Mouse (Mus musculus) hindbrain, embryonic 14.5 days (tissue): ENCODE data around the gene Cd151. TPM values are rescaled to one million over a fixed set of nuclear protein-coding genes. Genes with fewer than 3 reads are reported as not detected.

Experiments
- ATAC-seq: fragments of 200-750 bp; cut with Nextera tagmentation; 2 replicates; pipeline ENCODE4 v1.8.0; 2017; ENCODE audit warnings: moderate number of reproducible peaks, mild to moderate bottlenecking, moderate TSS enrichment, moderate library complexity; ENCODE audit not compliant: low FRiP score
- DNase-seq: peaks from one replicate; pipeline ENCODE4 v3.0.0-alpha.2; 2015; ENCODE audit warnings: low spot score
- H3K27ac ChIP-seq: fragments of 300-500 bp; sonication (generic); 2 replicates; pipeline ENCODE4 v1.5.1; 2014; ENCODE audit warnings: mild to moderate bottlenecking, moderate library complexity
- H3K27me3 ChIP-seq: fragments of 300-500 bp; sonication (generic); 2 replicates; pipeline ENCODE4 v1.6.1; 2014; ENCODE audit warnings: mild to moderate bottlenecking, low read length, mixed read lengths; ENCODE audit not compliant: control insufficient read depth, insufficient read depth
- H3K36me3 ChIP-seq: fragments of 300-500 bp; sonication (generic); replicated peaks from 2 replicates; pipeline ENCODE4 v1.6.1; 2014; ENCODE audit not compliant: control insufficient read depth, insufficient read depth
- H3K4me1 ChIP-seq: fragments of 300-500 bp; sonication (generic); replicated peaks from 2 replicates; pipeline ENCODE4 v1.6.1; 2014; ENCODE audit warnings: antibody characterized with exemption, low read length, mixed read lengths; ENCODE audit not compliant: control insufficient read depth, insufficient read depth
- H3K4me2 ChIP-seq: fragments of 300-500 bp; sonication (generic); replicated peaks from 2 replicates; pipeline ENCODE4 v1.6.1; 2014; ENCODE audit warnings: mild to moderate bottlenecking, moderate library complexity
- H3K4me3 ChIP-seq: fragments of 300-500 bp; sonication (generic); replicated peaks from 2 replicates; pipeline ENCODE4 v1.5.1; 2014; ENCODE audit warnings: mild to moderate bottlenecking, low read length
- H3K9ac ChIP-seq: fragments of 300-500 bp; sonication (generic); 2 replicates; pipeline ENCODE4 v1.6.1; 2014
- H3K9me3 ChIP-seq: fragments of 300-500 bp; sonication (generic); 2 replicates; pipeline ENCODE4 v1.6.1; 2016; ENCODE audit warnings: low read length; ENCODE audit not compliant: control insufficient read depth
- WGBS: fragments of 180-500 bp; shearing (Covaris S2); extraction: QIAGEN DNeasy Blood & Tissue Kit; methylation state at CpG from one replicate; pipeline ENCODE4 v1.1.7; 2014; 5-methylcytosine and 5-hydroxymethylcytosine counted together
- polyA plus RNA-seq: library from polyadenylated mRNA; unstranded; fragments of >200 nt; fragmentation: Nextera tagmentation; extraction: Ambion mirVana; gene quantifications from 2 replicates; pipeline ENCODE4 v1.2.1, GENCODE M21; 2014

Cd151 gene
- polyA plus RNA-seq, 1 experiment from 2014 or later: 50.4 TPM

DNA sequence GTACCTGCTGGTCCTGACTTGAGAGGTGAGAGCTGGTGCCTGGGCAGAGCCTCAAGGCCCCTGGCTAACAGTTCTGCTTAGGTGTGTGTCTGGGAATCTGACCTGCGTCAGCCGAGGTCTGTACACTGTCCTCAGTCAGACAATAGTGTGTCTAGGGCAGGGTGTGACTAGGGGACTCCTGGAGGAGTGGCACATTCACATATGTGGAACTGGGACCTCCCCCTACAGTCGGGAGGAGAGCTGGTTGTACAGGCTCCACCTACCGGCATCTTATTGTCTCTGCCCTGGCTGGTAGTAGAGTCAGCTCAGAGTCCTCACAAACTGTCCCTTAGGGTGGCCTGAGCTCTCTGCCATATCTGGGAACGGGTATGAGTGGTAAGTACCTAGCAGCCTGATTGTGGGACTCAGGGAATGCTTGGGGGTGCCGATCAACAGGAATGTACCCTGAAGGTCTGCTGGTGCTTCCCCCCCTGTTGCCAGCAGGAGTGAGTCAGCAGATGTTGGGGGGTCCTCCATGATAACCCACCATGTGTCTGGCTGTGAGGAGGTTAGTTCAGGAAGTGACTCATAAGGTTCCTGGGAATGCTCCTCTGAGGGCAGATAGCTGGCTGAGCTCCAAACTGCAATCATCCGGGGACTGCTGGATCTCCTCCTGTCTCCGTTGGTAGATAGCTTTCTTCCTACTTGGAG lies 1.5 kb downstream of the Cd151 start:
- H3K36me3 ChIP-seq: peaks cover 31% of the 10 kb centered on the region
- peak overlapping the region; percentile 74 for H3K9ac ChIP-seq
- peak; percentile 69 for DNase-seq
- 16% methylated on average over 8 of the region's 8 CpGs for WGBS
- peaks cover 33% of the 10 kb centered on the region for H3K4me1 ChIP-seq
- H3K4me2 ChIP-seq: peak overlapping the region; percentile 71
- peak; percentile 83 for ATAC-seq
- H3K27ac ChIP-seq: peak overlapping the region; percentile 89
- peaks cover 33% of the 10 kb centered on the region for H3K27me3 ChIP-seq
- no peaks in the 10 kb centered on the region for H3K9me3 ChIP-seq
- peak overlapping the region; percentile 35 for H3K4me3 ChIP-seq

DNA sequence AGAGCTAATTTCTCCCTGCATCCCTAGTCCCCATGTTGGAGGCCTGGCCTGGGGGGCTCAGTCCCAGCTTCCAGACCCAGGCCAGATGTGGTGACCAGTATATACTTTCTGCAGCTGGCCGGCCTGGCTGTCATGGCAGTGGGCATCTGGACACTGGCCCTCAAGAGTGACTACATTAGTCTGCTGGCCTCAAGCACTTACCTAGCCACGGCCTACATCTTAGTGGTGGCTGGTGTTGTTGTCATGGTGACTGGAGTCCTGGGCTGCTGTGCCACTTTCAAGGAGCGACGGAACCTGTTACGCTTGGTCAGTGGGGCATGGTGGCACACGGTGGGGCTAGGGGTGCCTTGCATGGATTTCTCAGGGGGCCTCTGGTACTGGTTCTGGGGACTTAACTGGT lies 2.2 kb downstream of the Cd151 start:
- peak overlapping the region; percentile 35 for H3K4me3 ChIP-seq
- ATAC-seq (no peak), DNase-seq (no peak)
- H3K9me3 ChIP-seq: no peaks in the 10 kb centered on the region
- 68% methylated on average over 6 of the region's 6 CpGs for WGBS
- H3K4me1 ChIP-seq: peaks cover 40% of the 10 kb centered on the region
- peak overlapping the region; percentile 89 for H3K27ac ChIP-seq
- peak overlapping the region; percentile 71 for H3K4me2 ChIP-seq
- peaks cover 26% of the 10 kb centered on the region for H3K27me3 ChIP-seq
- H3K9ac ChIP-seq: peak overlapping the region; percentile 74
- peaks cover 31% of the 10 kb centered on the region for H3K36me3 ChIP-seq

DNA sequence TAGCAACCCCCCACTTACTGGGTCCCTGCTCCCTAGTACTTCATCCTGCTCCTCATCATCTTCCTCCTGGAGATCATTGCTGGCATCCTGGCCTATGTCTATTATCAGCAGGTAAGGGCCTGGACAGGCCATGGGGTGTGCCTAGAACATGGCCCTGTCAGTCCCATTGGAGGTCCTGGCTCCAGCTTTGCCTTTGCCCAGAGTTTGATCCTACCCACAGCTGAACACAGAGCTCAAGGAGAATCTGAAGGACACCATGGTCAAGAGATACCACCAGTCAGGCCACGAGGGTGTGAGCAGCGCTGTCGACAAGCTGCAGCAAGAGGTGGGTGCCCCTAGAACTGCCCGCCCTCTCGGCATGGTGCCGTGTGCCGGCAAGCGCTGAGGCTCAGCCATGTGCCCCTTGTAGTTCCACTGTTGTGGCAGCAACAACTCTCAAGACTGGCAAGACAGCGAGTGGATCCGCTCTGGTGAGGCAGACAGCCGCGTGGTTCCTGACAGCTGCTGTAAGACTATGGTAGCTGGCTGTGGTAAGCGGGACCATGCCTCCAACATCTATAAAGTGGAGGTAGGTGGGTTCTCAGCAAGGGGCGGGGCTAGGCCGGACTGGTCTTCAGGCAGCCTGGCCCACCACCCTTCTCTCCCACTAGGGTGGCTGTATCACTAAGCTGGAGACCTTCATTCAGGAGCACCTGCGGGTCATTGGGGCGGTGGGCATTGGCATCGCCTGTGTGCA lies 2.9 kb downstream of the Cd151 start:
- Histone ChIP-seq H3K36me3 (peaks cover 31% of the 10 kb centered on the region), H3K27me3 (peaks cover 19% of the 10 kb centered on the region), H3K27ac (no peak overlapping the region), H3K4me3 (no peak overlapping the region), H3K4me1 (peaks cover 40% of the 10 kb centered on the region), H3K9ac (peak overlapping the region; percentile 74), H3K4me2 (peak overlapping the region; percentile 71), H3K9me3 (no peaks in the 10 kb centered on the region)
- WGBS: 95% methylated on average over 18 of the region's 18 CpGs
- DNase-seq (no peak), ATAC-seq (no peak)

DNA sequence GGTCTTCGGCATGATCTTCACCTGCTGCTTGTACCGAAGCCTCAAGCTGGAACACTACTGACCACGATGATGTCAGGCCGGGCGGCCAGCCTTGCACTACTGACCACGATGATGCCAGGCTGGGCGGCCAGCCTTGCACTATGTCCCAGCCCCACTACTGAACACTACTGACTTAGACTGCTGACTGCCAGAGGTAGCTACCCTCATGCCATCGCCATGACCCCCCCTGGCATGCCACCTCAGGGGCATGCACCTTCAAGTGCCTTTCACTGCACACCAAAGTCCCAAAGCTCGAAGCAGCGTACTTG lies 3.4 kb downstream of the Cd151 start:
- 94% methylated on average over 10 of the region's 10 CpGs for WGBS
- Histone ChIP-seq H3K27ac (no peak overlapping the region), H3K4me3 (no peak overlapping the region), H3K4me2 (no peak overlapping the region), H3K4me1 (peaks cover 41% of the 10 kb centered on the region), H3K36me3 (peaks cover 31% of the 10 kb centered on the region), H3K9me3 (no peaks in the 10 kb centered on the region), H3K27me3 (peaks cover 14% of the 10 kb centered on the region), H3K9ac (no peak overlapping the region)
- ATAC-seq: no peak
- no peak for DNase-seq

DNA sequence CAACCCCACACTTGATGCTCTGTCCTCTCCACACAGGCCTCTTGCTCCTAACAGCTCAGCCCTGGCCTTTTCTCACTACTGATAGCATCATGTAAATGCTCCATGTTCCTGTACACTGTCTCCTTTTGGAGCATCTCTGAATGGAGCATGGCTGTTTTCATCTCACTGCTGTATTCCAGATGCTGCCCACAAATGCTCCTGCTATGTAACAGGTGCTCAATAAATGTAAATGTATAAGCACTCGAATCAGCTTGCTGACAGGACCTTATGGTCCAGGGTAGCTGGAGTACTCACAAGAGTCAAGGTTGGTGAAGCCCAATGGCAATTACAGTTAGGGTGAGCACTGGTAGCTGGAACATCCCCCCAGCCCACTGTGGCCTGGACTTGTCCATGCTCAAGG lies 4.0 kb downstream of the Cd151 start:
- DNase-seq (no peak), ATAC-seq (no peak)
- Histone ChIP-seq H3K36me3 (peaks cover 31% of the 10 kb centered on the region), H3K4me1 (peaks cover 48% of the 10 kb centered on the region), H3K4me3 (no peak overlapping the region), H3K9me3 (no peaks in the 10 kb centered on the region), H3K4me2 (no peak overlapping the region), H3K9ac (no peak overlapping the region), H3K27ac (no peak overlapping the region), H3K27me3 (peaks cover 14% of the 10 kb centered on the region; the same call in 1 of the 2 replicates)
- 86% methylated on average over 1 of the region's 1 CpGs for WGBS

DNA sequence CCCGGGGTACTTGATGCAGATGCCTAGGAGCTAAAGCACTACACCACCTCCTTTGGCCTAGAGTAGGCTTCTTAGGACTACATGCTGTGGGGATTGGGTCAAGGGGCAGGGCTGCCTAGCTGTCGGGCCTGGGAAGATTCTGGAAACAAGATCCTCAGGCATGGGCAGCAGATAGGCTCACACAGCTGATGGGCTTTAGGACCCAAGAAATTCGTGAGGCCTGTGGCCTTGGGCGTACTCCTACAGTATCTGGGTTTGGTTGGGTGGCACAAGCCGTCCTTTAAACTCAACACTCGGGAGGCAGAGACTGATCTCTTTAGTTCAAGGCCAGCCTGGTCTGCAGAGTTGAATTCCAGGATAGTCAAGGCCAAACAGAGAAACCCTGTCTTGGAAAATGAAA lies 5.0 kb downstream of the Cd151 start:
- peaks cover 31% of the 10 kb centered on the region for H3K36me3 ChIP-seq
- 0 out of 2 replicates have a peak, but pooled peaks cover 7% of the 10 kb centered on the region for H3K27me3 ChIP-seq
- no peak overlapping the region for H3K4me2 ChIP-seq
- H3K27ac ChIP-seq: no peak overlapping the region
- H3K9me3 ChIP-seq: no peaks in the 10 kb centered on the region
- 82% methylated on average over 6 of the region's 6 CpGs for WGBS
- ATAC-seq: no peak
- H3K4me1 ChIP-seq: peaks cover 43% of the 10 kb centered on the region
- DNase-seq: no peak
- H3K9ac ChIP-seq: no peak overlapping the region
- no peak overlapping the region for H3K4me3 ChIP-seq

DNA sequence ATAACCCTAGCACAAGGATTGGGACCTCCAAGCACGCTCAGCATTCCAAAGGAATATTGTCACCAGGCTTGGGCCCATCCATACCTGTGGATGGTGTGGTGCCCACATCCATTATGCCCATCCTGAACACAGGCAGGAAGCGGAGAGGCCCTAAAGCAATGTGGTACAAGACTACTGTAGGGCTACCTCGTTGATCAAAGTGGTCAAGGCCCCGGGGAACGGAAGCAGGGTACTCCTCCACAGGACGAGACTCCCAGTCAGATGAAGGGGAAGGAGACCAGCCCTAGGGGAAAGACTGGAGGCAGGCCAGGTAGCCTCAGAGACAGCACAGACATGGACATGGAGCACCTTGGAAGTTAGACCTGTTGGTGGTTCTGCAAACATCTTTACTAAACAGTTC lies 5.6 kb downstream of the Cd151 start:
- Histone ChIP-seq H3K4me2 (no peak overlapping the region), H3K9me3 (no peaks in the 10 kb centered on the region), H3K9ac (no peak overlapping the region), H3K27ac (no peak overlapping the region), H3K27me3 (0 out of 2 replicates have a peak, but pooled peaks cover 7% of the 10 kb centered on the region), H3K4me3 (no peak overlapping the region), H3K36me3 (peaks cover 31% of the 10 kb centered on the region), H3K4me1 (peaks cover 43% of the 10 kb centered on the region)
- no peak for DNase-seq
- ATAC-seq: no peak
- WGBS: 90% methylated on average over 6 of the region's 6 CpGs

- Histone ChIP-seq H3K9me3 (no peaks in the 10 kb centered on the region), H3K9ac (peak overlapping the region; percentile 94), H3K36me3 (peaks cover 31% of the 10 kb centered on the region), H3K4me2 (peak overlapping the region; percentile 63), H3K27me3 (0 out of 2 replicates have a peak, but pooled peaks cover 7% of the 10 kb centered on the region), H3K4me1 (peaks cover 30% of the 10 kb centered on the region), H3K4me3 (peak overlapping the region; percentile 69), H3K27ac (no peak overlapping the region)
- ATAC-seq (no peak), DNase-seq (no peak)
- 12% methylated on average over 5 of the region's 5 CpGs for WGBS
Measured at GRCm38 (mm10) chr7:141474160-141474559, 7.0 kb downstream of the Cd151 start.

DNA sequence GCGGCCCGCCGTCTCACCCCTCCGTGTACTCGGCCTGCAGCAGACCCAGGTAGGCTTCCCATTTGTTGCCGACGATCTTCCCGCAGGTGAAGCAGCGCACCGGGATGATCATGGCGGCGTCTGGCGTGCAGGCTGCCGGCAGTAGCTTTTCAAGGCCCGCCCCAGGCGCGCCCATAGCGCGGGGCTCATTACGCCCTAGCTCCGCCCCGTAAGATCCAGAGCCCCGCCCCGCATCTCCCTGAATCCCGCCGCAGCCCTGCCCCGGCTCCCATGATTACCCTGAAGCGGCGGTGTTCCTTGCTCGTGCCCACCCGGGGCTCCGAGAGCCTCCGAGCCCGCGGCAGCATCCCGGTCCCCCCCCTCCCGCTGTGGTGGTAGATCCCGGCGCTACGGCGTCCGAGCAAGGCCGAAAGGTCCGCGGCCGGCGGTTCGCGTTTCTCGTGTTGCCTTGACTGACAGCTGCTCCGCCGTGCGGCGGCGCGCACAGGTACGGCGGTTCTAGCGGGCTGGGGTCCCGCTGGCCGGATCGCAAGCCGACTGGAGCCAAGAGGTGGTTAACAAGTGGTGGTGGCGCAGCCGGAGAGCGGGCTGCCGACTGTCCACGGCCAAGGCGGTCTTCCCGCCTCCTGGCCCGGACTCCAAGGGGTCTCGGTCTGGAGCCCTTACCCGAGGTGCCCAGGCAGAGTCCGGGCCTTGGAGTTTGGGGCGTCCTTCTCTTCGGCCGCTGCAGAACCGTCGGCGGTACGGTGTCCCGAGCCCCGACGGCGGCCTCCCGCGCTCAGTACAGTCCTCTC lies 8.0 kb downstream of the Cd151 start, which contains the start of the genes Polr2l and Tspan4:
Polr2l (minus strand) TSS at position 122 of the 794 bp plus-strand sequence.
Tspan4 (plus strand) TSS at position 230 of the 794 bp plus-strand sequence.
- under 1% methylated on average over 87 of the region's 87 CpGs for WGBS
- peak; percentile 82 for DNase-seq
- 0 out of 2 replicates have a peak, but pooled peaks cover 7% of the 10 kb centered on the region for H3K27me3 ChIP-seq

More for the DNA sequence above, 8.0 kb downstream of the Cd151 start, which contains the start of the genes Polr2l and Tspan4:
- Histone ChIP-seq H3K9me3 (no peaks in the 10 kb centered on the region), H3K4me1 (peaks cover 20% of the 10 kb centered on the region), H3K27ac (peak within 1 kb of the TSS; percentile 93), H3K9ac (peak within 1 kb of the TSS; percentile 94), H3K4me3 (peak within 1 kb of the TSS; percentile 69), H3K36me3 (peaks cover 26% of the 10 kb centered on the region), H3K4me2 (peak within 1 kb of the TSS; percentile 63)
- ATAC-seq: peak; percentile 82
